Mouse (Mus musculus) heart, embryonic 12.5 days (tissue): ENCODE data around the gene Mesd. TPM values are rescaled to one million over a fixed set of nuclear protein-coding genes. Genes with fewer than 3 reads are reported as not detected.

ENCODE experiments used
- ATAC-seq: fragments of 200-750 bp; cut with Nextera tagmentation; 2 replicates; pipeline ENCODE4 v1.8.0; 2017; ENCODE audit warnings: moderate TSS enrichment, moderate library complexity; ENCODE audit not compliant: insufficient number of reproducible peaks, low FRiP score
- H3K27ac ChIP-seq: fragments of 300-500 bp; sonication (generic); 2 replicates; pipeline ENCODE4 v1.5.1; 2016; ENCODE audit warnings: mild to moderate bottlenecking, moderate library complexity; ENCODE audit not compliant: poor library complexity, severe bottlenecking
- H3K27me3 ChIP-seq: fragments of 300-500 bp; sonication (generic); replicated peaks from 2 replicates; pipeline ENCODE4 v1.6.1; 2016; ENCODE audit warnings: mild to moderate bottlenecking, moderate library complexity
- H3K36me3 ChIP-seq: fragments of 300-500 bp; sonication (generic); 2 replicates; pipeline ENCODE4 v1.6.1; 2016; ENCODE audit warnings: mild to moderate bottlenecking, moderate library complexity
- H3K4me1 ChIP-seq: fragments of 300-500 bp; sonication (generic); replicated peaks from 2 replicates; pipeline ENCODE4 v1.6.1; 2016; ENCODE audit warnings: mild to moderate bottlenecking
- H3K4me2 ChIP-seq: fragments of 300-500 bp; sonication (generic); 2 replicates; pipeline ENCODE4 v1.6.1; 2016; ENCODE audit warnings: mild to moderate bottlenecking, moderate library complexity
- H3K4me3 ChIP-seq: fragments of 300-500 bp; sonication (generic); 2 replicates; pipeline ENCODE4 v1.5.1; 2016; ENCODE audit warnings: mild to moderate bottlenecking
- H3K9ac ChIP-seq: fragments of 300-500 bp; sonication (generic); 2 replicates; pipeline ENCODE4 v1.6.1; 2016; ENCODE audit warnings: mild to moderate bottlenecking, moderate library complexity
- H3K9me3 ChIP-seq: fragments of 300-500 bp; sonication (generic); replicated peaks from 2 replicates; pipeline ENCODE4 v1.6.1; 2016; ENCODE audit warnings: mild to moderate bottlenecking, moderate library complexity
- WGBS: fragments of 180-500 bp; shearing (Covaris S2); methylation state at CpG from one replicate; pipeline ENCODE4 v1.1.7; 2016; 5-methylcytosine and 5-hydroxymethylcytosine counted together
- polyA plus RNA-seq: library from polyadenylated mRNA; unstranded; fragments of >200 nt; fragmentation: Nextera tagmentation; extraction: Ambion mirVana; gene quantifications from 2 replicates; pipeline ENCODE4 v1.2.1, GENCODE M21; 2016

Mesd gene
- polyA plus RNA-seq = 101 and 107 TPM in 2 replicates

DNA sequence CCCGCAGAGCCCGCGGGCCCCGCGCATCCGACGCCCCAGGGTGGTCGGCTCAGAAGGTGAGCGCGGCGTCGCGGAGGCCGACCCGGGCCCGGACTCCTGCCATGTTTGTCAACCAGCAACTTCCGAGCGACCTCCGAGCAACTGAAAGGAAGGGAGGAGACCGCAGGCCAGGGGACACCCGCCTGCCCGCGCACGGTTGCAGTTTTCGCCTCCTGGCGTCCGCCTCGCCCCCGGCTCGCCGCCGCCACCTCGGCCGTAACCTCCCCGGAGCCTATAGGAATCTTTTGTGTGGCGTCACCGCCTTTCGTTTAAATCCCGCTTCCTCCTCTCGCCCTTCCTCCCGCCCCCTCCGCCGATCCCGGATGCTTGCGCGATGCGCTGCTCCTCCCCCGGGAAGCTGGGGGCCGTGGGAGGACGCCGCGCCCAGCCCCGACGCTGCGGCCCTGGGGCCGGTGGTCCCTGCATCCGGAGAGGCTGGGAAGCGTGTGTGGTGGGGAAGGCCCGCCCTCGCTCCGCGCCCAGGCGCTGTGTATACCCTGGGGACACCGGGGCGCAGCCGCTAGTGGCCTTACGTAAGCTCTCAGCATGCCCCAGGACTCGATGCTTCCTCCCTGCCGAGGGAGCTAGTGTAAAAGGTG lies at the start of gene Mesd, which contains the start of gene Tlnrd1:
TSS of gene Mesd (plus strand) at position 446 of the 638 bp plus-strand sequence.
TSS of gene Tlnrd1 (minus strand) at position 285 of the 638 bp plus-strand sequence.
- WGBS = under 1% methylated on average over 69 of the region's 69 CpGs
- H3K36me3 ChIP-seq = peaks cover 10% of the 10 kb centered on the region
- H3K4me2 ChIP-seq = peak within 1 kb of the TSS; percentile 91
- H3K4me3 ChIP-seq = peak within 1 kb of the TSS; percentile 69
- peak; percentile 81 for ATAC-seq
- no peaks in the 10 kb centered on the region for H3K27me3 ChIP-seq
- H3K27ac ChIP-seq = peak within 1 kb of the TSS; percentile 98
- H3K9ac ChIP-seq = peak within 1 kb of the TSS; percentile 91
- H3K9me3 ChIP-seq = no peaks in the 10 kb centered on the region
- H3K4me1 ChIP-seq = peaks cover 39% of the 10 kb centered on the region

DNA sequence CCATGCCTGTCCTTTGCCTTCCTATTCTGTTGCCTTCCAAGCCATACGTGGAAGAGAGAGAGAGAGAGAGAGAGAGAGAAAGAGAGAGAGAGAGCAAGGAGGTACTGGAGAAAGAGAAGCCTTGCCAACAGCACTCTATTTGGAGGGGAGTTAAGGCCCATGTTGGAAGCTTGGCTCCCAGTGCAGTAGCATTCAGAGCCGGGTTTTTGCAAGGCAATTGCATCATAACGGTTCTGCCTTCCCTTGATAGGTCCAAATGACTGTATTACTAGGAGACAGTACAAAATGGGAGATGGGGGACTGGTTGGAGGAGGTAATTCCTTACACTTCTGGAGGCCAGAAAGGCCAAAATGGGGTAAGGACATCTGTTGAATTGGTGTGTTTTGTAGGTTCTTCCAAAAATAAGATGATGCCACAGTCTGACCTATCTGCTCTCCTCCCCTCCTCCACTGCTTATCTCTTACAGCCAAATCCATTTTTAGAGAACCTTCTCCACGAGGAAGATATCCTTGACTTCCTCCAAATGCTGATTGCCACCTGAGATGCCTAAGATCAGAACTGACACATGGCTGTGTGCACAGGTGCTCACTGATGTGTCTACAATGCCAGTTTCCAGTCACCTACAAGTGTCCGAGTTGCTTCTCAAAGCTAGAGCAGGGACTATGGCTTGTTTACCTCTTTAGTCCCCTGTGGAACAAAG lies 45.6 kb upstream of the Mesd start:
- H3K36me3 ChIP-seq = no peaks in the 10 kb centered on the region
- WGBS = 63% methylated on average over 5 of the region's 5 CpGs

DNA sequence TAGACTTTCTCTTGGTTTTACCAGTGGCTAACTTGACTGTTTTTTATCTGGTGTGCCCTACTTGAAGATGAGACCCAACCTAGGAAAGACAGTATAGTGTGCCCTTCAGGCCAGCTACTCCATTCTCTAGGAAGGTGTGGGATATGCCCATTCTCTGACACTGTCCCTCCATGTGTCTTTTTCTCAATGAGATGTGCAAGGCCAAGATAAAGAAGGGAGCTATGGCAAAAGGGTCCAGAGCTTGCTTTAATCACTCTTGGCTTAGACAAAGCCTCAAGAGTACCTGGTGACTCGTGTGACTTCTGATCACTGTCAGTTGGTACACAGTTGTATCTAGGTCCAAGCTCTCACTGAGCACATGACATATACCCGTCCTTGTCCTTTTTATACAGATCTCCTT lies 44.2 kb upstream of the Mesd start:
- Histone ChIP-seq H3K27me3 (no peaks in the 10 kb centered on the region), H3K9ac (no peak overlapping the region), H3K4me1 (peaks cover 15% of the 10 kb centered on the region), H3K27ac (no peak overlapping the region), H3K4me2 (no peak overlapping the region), H3K9me3 (no peaks in the 10 kb centered on the region), H3K4me3 (no peak overlapping the region), H3K36me3 (no peaks in the 10 kb centered on the region)
- no peak for ATAC-seq
- WGBS = 71% methylated on average over 2 of the region's 2 CpGs

More for the DNA sequence above, 45.6 kb upstream of the Mesd start:
- Histone ChIP-seq H3K9ac (no peak overlapping the region), H3K27ac (no peak overlapping the region), H3K4me3 (no peak overlapping the region), H3K4me1 (peaks cover 15% of the 10 kb centered on the region), H3K27me3 (no peaks in the 10 kb centered on the region), H3K9me3 (no peaks in the 10 kb centered on the region), H3K4me2 (no peak overlapping the region)
- no peak for ATAC-seq

DNA sequence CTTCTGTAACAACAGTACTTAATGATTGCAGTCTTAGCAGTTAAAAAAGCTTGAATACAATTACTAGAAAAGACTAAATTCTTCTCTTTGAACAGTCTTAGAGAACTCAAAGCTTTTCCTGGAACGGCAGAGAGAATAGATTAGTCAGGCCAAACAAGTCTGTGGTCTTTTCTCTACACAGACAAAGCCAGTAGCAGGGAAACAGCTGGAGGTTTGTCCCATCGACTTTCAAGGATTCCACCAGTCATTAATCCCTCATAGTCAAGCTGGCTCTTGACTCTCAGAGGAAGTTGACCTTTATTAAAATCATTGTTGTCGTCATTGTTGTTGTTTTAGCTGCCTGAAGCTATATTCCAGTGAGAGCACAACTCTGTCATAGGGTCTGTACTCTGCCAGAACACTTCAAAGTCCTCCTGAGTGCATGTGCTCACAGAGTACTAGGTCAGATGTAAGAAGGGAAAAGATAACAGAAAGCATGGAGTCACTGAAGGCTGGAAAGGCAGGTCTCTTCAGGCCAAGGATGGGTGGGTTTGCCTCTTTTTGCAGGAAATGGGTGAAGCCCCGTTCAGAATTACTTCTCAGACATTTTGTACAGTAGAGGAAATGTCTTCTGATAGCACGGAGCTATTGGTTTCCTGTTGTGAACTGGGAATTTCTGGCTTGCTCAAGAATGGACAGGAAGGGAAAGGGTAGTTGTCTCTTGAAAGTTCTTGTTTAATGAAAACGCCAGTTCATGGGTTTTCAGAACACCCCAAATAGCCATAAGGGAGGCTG lies 41.6 kb upstream of the Mesd start:
- H3K4me1 ChIP-seq = peaks cover 22% of the 10 kb centered on the region
- 0 out of 2 replicates have a peak overlapping the region, but pooled peaks have one; percentile 49 for H3K27ac ChIP-seq
- H3K4me2 ChIP-seq = no peak overlapping the region
- WGBS = 49% methylated on average over 6 of the region's 6 CpGs
- no peaks in the 10 kb centered on the region for H3K36me3 ChIP-seq
- peak; percentile 73 for ATAC-seq
- H3K9ac ChIP-seq = no peak overlapping the region
- no peaks in the 10 kb centered on the region for H3K9me3 ChIP-seq
- no peak overlapping the region for H3K4me3 ChIP-seq
- no peaks in the 10 kb centered on the region for H3K27me3 ChIP-seq

DNA sequence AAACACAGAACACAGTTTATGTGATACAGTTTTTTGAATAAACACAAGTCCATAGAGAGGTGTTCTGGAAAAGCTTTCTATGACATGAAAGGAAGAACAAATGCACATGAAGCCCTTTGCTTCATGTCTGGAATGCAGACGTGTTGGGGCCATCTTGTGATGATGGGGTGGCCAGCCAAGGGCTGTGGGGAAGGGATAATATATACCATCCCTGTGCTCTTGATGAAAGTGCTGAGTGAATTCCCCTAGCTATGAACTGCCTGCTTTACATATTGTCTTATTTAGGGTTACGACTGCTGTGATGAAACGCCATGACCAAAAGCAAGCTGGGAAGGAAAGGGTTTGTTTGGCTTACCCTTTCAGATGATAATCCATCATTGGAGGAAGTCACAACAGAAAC lies 39.5 kb upstream of the Mesd start:
- no peak for ATAC-seq
- Histone ChIP-seq H3K4me3 (no peak overlapping the region), H3K9me3 (no peaks in the 10 kb centered on the region), H3K36me3 (no peaks in the 10 kb centered on the region), H3K9ac (no peak overlapping the region), H3K27me3 (no peaks in the 10 kb centered on the region), H3K27ac (no peak overlapping the region), H3K4me2 (no peak overlapping the region), H3K4me1 (peaks cover 22% of the 10 kb centered on the region)
- WGBS = 75% methylated on average over 3 of the region's 3 CpGs

DNA sequence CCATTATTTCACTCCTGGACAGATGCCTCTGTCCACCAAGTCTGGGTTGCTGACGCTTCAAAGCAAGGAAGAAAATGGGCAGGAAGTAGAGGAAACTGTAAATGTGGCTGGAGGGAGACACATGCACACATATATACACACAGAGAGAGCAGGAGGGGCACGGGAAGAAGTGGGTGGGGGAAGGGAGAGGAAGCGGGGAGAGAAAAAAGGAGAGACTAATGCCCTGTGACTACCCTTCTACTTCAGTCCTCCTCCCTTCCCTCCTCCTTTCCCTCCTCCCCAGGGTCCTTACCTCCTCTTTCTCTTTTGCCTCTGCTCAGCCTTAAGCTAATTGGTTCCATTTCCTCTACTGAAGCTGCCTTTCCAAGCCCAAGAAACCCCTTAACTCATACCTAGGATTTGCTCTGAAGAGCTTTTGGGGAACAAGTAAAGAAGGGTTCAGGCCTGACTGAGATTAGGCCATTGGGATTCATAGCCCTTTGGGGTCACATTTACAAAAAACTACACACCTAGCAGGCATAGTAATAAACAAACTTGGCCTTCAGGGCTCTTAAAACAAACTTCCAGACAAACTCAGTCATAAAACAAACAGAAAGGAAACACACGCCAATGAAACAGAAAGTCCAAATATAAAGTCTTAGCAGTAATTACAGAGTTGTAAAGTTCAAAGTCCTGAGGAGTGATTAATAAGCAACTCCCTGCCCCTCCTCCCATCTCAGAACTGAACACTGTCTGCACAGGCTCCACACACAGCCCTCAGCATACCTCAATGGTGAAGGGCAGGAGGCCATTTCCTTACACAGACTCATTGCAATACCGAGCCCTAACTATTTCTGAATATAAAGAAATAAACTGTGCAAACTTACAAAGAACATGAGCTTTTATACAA lies 36.8 kb upstream of the Mesd start:
- H3K4me3 ChIP-seq = no peak overlapping the region
- no peak overlapping the region for H3K9ac ChIP-seq
- H3K4me2 ChIP-seq = no peak overlapping the region
- H3K36me3 ChIP-seq = no peaks in the 10 kb centered on the region
- H3K9me3 ChIP-seq = no peaks in the 10 kb centered on the region
- H3K27ac ChIP-seq = no peak overlapping the region
- no peak for ATAC-seq
- H3K27me3 ChIP-seq = no peaks in the 10 kb centered on the region
- H3K4me1 ChIP-seq = peaks cover 11% of the 10 kb centered on the region; the same call in 1 of the 2 replicates
- WGBS = 52% methylated on average over 5 of the region's 5 CpGs

DNA sequence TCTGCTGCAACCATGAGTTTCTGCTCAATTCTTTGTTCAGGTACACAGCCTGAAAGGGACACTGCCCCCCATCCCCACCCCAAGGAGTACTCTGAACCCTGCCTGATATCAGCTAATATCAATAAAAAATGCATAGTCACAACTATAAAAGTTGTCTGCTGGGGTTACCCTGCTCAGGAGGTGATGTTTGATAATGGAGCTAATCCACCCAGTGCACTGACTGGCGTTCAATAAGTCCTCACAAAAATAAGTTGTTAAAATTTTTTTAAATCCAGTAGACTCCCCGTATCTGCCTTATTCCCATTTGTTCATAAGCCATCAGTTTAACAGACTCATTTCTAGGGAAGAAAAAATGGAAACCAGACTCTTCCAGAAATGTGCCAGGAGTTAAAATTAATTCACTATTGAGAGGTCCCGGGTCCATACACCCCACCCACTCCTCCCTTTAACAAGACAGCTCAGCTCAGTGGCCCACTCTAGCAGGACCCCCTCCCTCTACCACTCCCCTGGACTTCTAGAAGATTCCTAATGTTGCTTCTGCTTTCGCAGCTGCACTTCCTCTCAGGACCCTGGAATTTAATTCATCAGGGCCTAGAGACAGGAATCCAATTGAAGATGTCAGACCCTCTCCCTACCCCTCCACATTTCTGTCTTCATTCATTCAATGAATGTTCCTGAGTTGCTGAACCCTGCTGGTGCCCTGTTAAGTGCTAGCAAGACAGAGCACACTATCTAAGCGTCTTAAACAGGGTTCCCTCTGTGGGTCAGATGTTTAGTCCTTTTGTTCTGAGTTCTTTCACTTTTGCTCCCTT lies 32.5 kb upstream of the Mesd start:
- H3K27me3 ChIP-seq = no peaks in the 10 kb centered on the region
- no peaks in the 10 kb centered on the region for H3K36me3 ChIP-seq

DNA sequence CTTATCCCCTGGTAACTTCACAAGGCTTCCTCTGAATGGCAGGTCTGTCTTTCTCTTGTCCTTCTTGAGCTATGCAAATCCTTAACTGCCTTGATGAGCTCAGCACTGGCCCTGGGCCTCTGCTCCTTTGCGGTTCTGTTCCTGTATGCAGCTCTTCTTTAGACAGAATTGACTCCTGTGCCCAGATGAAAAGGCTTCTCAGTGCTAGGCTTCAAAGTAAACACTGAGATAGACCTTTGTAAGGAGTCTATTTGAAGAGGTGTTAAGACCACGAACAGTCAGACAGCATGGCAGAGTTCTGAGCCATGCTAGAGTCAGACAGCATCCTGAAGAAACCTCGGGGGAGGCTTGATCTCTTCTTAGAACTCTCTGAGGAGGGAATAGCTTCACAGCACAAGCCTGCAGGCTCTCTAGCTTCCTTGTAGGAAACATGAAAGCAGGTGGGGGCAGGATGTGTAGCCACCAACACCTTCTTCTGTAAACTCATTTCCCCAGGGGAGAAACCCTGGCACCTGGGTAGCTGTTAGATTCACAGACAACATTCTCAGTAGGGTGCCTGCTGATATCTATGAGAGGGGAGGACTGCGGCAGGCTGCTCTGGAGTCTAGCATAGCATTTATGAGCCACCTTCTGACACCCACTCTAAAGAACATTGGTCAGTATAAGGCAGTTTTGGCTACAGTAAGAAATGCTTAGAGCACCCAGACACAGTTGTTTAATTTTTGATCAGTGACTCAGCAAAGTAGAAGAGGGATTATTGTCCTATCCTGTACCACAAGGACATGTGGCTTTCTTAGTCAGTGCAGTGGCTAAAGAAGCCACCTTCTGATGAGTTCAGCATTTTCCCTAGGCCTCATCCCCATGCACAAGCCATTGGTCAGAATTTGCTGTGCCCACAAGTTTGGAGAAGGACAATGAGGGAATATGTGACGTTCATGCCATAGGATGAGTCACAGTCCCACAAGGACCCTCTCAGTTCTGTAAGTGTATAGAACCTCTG lies 31.6 kb upstream of the Mesd start:
- WGBS = 41% methylated on average over 5 of the region's 5 CpGs
- Histone ChIP-seq H3K27ac (no peak overlapping the region), H3K27me3 (no peaks in the 10 kb centered on the region), H3K9me3 (peaks cover 3% of the 10 kb centered on the region; the same call in 1 of the 2 replicates), H3K4me2 (no peak overlapping the region), H3K4me3 (no peak overlapping the region), H3K4me1 (peaks cover 4% of the 10 kb centered on the region; the same call in 1 of the 2 replicates), H3K36me3 (no peaks in the 10 kb centered on the region), H3K9ac (no peak overlapping the region)
- no peak for ATAC-seq

More for the DNA sequence above, 32.5 kb upstream of the Mesd start:
- peaks cover 3% of the 10 kb centered on the region; the same call in 1 of the 2 replicates for H3K9me3 ChIP-seq
- no peak overlapping the region for H3K4me2 ChIP-seq
- H3K4me1 ChIP-seq = peaks cover 7% of the 10 kb centered on the region
- ATAC-seq = no peak
- no peak overlapping the region for H3K9ac ChIP-seq
- 70% methylated on average over 5 of the region's 5 CpGs for WGBS
- H3K27ac ChIP-seq = no peak overlapping the region
- H3K4me3 ChIP-seq = no peak overlapping the region

DNA sequence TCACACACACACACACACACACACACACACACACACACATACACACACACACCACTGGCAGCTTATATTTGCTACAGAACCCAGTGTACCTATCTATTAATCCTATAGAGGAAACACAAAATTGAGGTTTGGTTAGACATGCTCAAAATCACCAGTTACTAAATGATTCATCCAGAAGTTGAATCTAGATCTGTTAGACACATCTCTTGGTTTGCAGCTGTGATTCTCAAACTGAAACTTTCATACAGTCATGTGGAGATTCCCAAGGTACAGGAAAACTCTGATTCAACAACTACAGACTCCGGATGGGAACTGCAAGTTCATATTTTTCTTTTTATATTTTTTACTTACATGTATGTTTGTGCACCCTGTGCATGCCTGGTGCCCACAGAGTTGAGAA lies 29.1 kb upstream of the Mesd start:
- Histone ChIP-seq H3K4me1 (peaks cover 4% of the 10 kb centered on the region; the same call in 1 of the 2 replicates), H3K4me2 (no peak overlapping the region), H3K9me3 (peaks cover 3% of the 10 kb centered on the region; the same call in 1 of the 2 replicates), H3K36me3 (no peaks in the 10 kb centered on the region), H3K4me3 (no peak overlapping the region), H3K27me3 (no peaks in the 10 kb centered on the region), H3K9ac (no peak overlapping the region), H3K27ac (no peak overlapping the region)
- 82% methylated on average over 1 of the region's 1 CpGs for WGBS
- no peak for ATAC-seq
